Mouse (Mus musculus) heart, adult 2 months (tissue): ENCODE data around the gene Mroh8.

Source experiments
- CTCF ChIP-seq: fragments of 200-600 bp; IDR thresholded peaks from 2 replicates; pipeline ENCODE4 v1.8.1; 2022; ENCODE audit warnings: antibody characterized with exemption, mild to moderate bottlenecking, moderate library complexity
- POLR2A ChIP-seq: fragments of 200-500 bp; IDR thresholded peaks from 2 replicates; pipeline ENCODE4 v1.6.1; 2011; ENCODE audit warnings: mild to moderate bottlenecking, low read depth, low read length, control low read depth; ENCODE audit not compliant: insufficient read depth

GRCm38 (mm10) chr2:157287542-157287941, 8.2 kb upstream of the Mroh8 start:
- TF ChIP-seq CTCF, result peak; percentile 83
- no peak for TF ChIP-seq POLR2A
